Mouse (Mus musculus): ENCODE data around the gene Dlgap4.

GRCm38 (mm10) chr2:156774035-156774737, 160.7 kb downstream of the Dlgap4 start:
- TF ChIP-seq USF2 (conservative IDR thresholded peaks at IDR 0.05; ENCODE audit: low read depth, low read length) (no peak), E2F4 (IDR thresholded peaks at IDR 0.05; ENCODE audit: insufficient replicate concordance, low read depth, low read length) (no peak), TBP (conservative IDR thresholded peaks at IDR 0.05; ENCODE audit: low read depth, low read length) (no peak)
